Mouse (Mus musculus) bone marrow, adult 2 months (tissue): ENCODE results near the gene Dleu7. TPM values are rescaled to one million over a fixed set of nuclear protein-coding genes. Genes with fewer than 3 reads are reported as not detected.
A peak's percentile ranks its signal among the peaks of the same experiment; 100 is the strongest.

Source experiments
- H3K27ac ChIP-seq: fragments of 200-500 bp; 2 replicates; pipeline ENCODE4 v1.5.1; 2012; ENCODE audit warnings: low read depth, mild to moderate bottlenecking, control low read depth, inconsistent platforms, low read length; ENCODE audit not compliant: control insufficient read depth, poor library complexity, insufficient read depth
- H3K4me1 ChIP-seq: fragments of 200-500 bp; 2 replicates; pipeline ENCODE4 v1.6.1; 2011; ENCODE audit warnings: low read length; ENCODE audit not compliant: control insufficient read depth, insufficient read depth
- H3K4me3 ChIP-seq: fragments of 200-500 bp; replicated peaks from 2 replicates; pipeline ENCODE3; 2011; ENCODE audit warnings: mild to moderate bottlenecking, low read depth, low read length, control low read depth; ENCODE audit not compliant: control insufficient read depth
- CTCF ChIP-seq: fragments of 200-500 bp; IDR thresholded peaks from 2 replicates; pipeline ENCODE4 v1.5.1; 2011; ENCODE audit warnings: low read length, control low read depth; ENCODE audit not compliant: control insufficient read depth, insufficient read depth
- POLR2A ChIP-seq: fragments of 200-500 bp; IDR thresholded peaks from 2 replicates; pipeline ENCODE4 v1.6.1; 2011; ENCODE audit warnings: low read depth, mild to moderate bottlenecking, control low read depth, low read length, borderline replicate concordance; ENCODE audit not compliant: control insufficient read depth
- WGBS: fragments of 180-500 bp; shearing (Covaris S2); methylation state at CpG from one replicate; pipeline ENCODE4 v1.1.7; 2018; 5-methylcytosine and 5-hydroxymethylcytosine counted together
- polyA plus RNA-seq: library from polyadenylated mRNA; stranded (reverse); fragments of >200 nt; gene quantifications from 2 replicates; pipeline ENCODE4 v1.2.4, GENCODE M21; 2011; ENCODE audit warnings: low replicate concordance; ENCODE audit not compliant: missing spikeins, insufficient read depth, insufficient read length

Dleu7 gene
- not detected in 2 replicates for polyA plus RNA-seq

GRCm38 (mm10) chr14:62292488-62293339 lies at the start of gene Dleu7, which contains the start of gene Rnaseh2b:
Dleu7 (minus strand) TSS chr14:62293047.
Rnaseh2b (plus strand) TSS chr14:62292589.
- Histone ChIP-seq H3K4me3 (peak within 1 kb of the TSS; percentile 12), H3K4me1 (no peaks in the 10 kb centered on the region), H3K27ac (no peak within 1 kb of the TSS)
- TF ChIP-seq CTCF (no peak), POLR2A (no peak)
- WGBS: 2% methylated on average over 60 of the region's 60 CpGs

GRCm38 (mm10) chr14:62341887-62342642 lies 49.2 kb upstream of the Dleu7 start:
- H3K27ac ChIP-seq: no peak overlapping the region
- no peaks in the 10 kb centered on the region; the same call in 1 of the 2 replicates for H3K4me1 ChIP-seq
- TF ChIP-seq CTCF: no peak
- H3K4me3 ChIP-seq: no peak overlapping the region
- WGBS: 72% methylated on average over 8 of the region's 8 CpGs

DNA sequence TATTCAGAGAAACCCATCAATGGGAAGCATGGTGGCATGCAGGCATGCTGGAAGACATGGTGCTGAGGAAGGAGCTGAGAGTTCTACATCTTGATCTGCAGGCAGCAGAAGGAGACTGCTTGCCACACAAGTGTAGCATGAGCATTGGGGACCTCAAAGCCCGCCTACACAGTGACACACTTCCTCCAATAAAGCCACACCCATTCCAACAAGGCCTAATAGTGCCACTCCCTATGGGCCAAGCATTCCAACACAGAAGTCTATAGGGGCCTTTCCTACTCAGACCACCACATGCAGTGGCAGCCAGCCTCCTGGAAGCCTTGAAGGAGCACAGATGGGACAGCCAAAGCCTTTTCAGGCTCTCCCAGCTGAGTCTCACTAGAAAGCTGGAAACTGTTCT lies 46.3 kb upstream of the Dleu7 start:
- Histone ChIP-seq H3K27ac (no peak overlapping the region), H3K4me1 (no peaks in the 10 kb centered on the region; the same call in 1 of the 2 replicates), H3K4me3 (no peak overlapping the region)
- no peak for TF ChIP-seq CTCF
- TF ChIP-seq POLR2A: no peak
- WGBS: 50% methylated on average over 1 of the region's 1 CpGs

DNA sequence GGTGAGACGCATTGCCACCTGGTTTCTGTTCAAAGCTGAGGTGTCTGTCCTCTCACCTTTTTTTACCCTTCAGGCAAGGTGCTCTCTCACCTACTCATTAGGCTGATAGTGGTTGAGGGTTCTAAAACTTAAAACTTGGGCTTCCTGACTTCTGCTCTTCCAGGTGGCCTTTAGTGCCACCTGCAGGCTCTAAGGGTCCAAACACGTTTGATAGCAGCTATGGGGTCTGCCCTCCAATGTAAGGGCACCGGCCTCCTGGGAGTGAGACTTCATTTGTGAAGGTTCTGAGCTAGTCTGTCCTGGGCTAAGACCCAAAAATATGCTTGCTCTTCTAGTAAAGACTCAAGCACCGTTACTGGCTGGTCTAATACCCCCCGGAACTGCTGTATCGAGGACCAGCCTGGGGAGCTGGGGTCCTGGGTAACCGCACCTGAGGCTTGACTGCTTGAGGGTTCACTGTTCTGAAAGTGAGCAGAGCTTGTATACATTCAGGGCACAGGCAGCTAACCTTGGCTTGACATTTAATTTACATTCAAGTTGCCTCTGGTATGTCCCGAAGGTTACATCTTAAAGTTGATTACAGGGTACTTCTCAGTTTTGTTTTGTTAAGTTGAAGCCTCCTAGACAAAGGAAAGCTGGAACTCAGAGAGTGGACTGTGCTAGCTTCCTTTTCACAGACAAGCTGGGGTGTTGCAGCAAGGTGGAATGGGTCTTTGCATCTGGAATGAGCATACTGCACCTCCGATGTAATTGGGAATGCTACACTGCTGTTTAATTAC lies 41.3 kb upstream of the Dleu7 start:
- Histone ChIP-seq H3K4me3 (no peak overlapping the region), H3K4me1 (peaks cover 2% of the 10 kb centered on the region), H3K27ac (no peak overlapping the region)
- TF ChIP-seq CTCF: peak; percentile 33; the same call in 1 of the 2 replicates
- no peak for TF ChIP-seq POLR2A
- WGBS: 75% methylated on average over 9 of the region's 9 CpGs

GRCm38 (mm10) chr14:62331866-62332619 lies 39.2 kb upstream of the Dleu7 start:
- TF ChIP-seq POLR2A (peak; percentile 78; the same call in 1 of the 2 replicates), CTCF (no peak)
- peaks cover 2% of the 10 kb centered on the region for H3K4me1 ChIP-seq
- WGBS: under 1% methylated on average over 62 of the region's 62 CpGs
- peak overlapping the region; percentile 81 for H3K4me3 ChIP-seq
- peak overlapping the region; percentile 64 for H3K27ac ChIP-seq

DNA sequence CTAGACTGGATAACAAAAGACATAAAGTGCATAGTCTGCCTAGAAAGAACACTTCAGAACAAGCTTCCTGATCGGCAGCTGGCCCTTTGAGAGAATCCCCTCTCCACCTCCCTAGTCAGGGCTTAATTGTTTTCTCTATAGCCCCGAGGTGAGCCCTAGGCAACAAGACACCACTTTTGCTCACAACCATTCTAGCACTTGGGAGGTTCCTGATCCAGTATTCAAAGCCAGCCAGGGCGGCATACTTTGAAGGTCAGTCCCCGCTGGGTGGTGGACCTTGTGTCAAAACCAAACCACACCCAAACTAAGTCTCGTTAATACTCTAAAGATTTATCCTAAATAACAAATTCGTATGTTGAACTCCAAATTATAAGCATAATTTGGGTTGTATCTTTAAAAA lies 38.6 kb upstream of the Dleu7 start:
- Histone ChIP-seq H3K4me1 (peaks cover 2% of the 10 kb centered on the region), H3K27ac (peak overlapping the region; percentile 64), H3K4me3 (peak overlapping the region; percentile 81)
- TF ChIP-seq CTCF (no peak), POLR2A (no peak)
- WGBS: 13% methylated on average over 6 of the region's 6 CpGs

- H3K4me1 ChIP-seq: peaks cover 2% of the 10 kb centered on the region
- TF ChIP-seq CTCF (no peak), POLR2A (no peak)
- 73% methylated on average over 3 of the region's 3 CpGs for WGBS
Observed at GRCm38 (mm10) chr14:62329631-62330030, 36.8 kb upstream of the Dleu7 start.

More at GRCm38 (mm10) chr14:62329631-62330030, 36.8 kb upstream of the Dleu7 start:
- Histone ChIP-seq H3K27ac (no peak overlapping the region), H3K4me3 (no peak overlapping the region)
